Mouse (Mus musculus): ENCODE results near the gene Itprip. TPM values are rescaled to one million over a fixed set of nuclear protein-coding genes. Genes with fewer than 3 reads are reported as not detected.

Gene Itprip
- polyA plus RNA-seq, 1 experiment from 2014 or later = 15.2 TPM

- Histone ChIP-seq H3K9me3 (ENCODE audit: low read depth, low read length) (no peaks in the 10 kb centered on the region), H3K9ac (no peak overlapping the region), H3K4me2 (peak overlapping the region; percentile 75), H3K4me3 (ENCODE audit: low read depth, low read length) (peak overlapping the region; percentile 57), H3K27me3 (ENCODE audit: insufficient read depth, low read length) (no peaks in the 10 kb centered on the region), H3K4me1 (ENCODE audit: insufficient read depth) (peaks cover 3% of the 10 kb centered on the region; the same call in 1 of the 2 replicates), H3K36me3 (ENCODE audit: insufficient read depth) (peaks cover 9% of the 10 kb centered on the region; the same call in 1 of the 2 replicates), H3K27ac (ENCODE audit: low read depth) (0 out of 2 replicates have a peak overlapping the region, but pooled peaks have one; percentile 81)
- 76% methylated on average over 7 of the region's 7 CpGs for WGBS
- DNase-seq = no peak
- no peak for ATAC-seq (ENCODE audit: insufficient read depth)
- no peak for TF ChIP-seq CTCF (IDR thresholded peaks at IDR 0.05; ENCODE audit: low read depth)
Measured at GRCm38 (mm10) chr19:47864721-47865120, 54.4 kb downstream of the Itprip start.

- 93% methylated on average over 9 of the region's 9 CpGs for WGBS
- H3K36me3 ChIP-seq (ENCODE audit: insufficient read depth) = peaks cover 16% of the 10 kb centered on the region; the same call in 1 of the 2 replicates
- no peak for DNase-seq
Measured at GRCm38 (mm10) chr19:47864051-47864450, 55.0 kb downstream of the Itprip start.

GRCm38 (mm10) chr19:47862581-47862980, 56.5 kb downstream of the Itprip start:
- DNase-seq (no peak), ATAC-seq (ENCODE audit: insufficient read depth) (no peak)
- Histone ChIP-seq H3K4me3 (ENCODE audit: low read depth, low read length) (no peak overlapping the region), H3K27ac (ENCODE audit: low read depth) (no peak overlapping the region), H3K4me1 (ENCODE audit: insufficient read depth) (peaks cover 3% of the 10 kb centered on the region; the same call in 1 of the 2 replicates), H3K9me3 (ENCODE audit: low read depth, low read length) (no peaks in the 10 kb centered on the region), H3K4me2 (no peak overlapping the region), H3K36me3 (ENCODE audit: insufficient read depth) (peaks cover 20% of the 10 kb centered on the region; the same call in 1 of the 2 replicates), H3K27me3 (ENCODE audit: insufficient read depth, low read length) (no peaks in the 10 kb centered on the region), H3K9ac (no peak overlapping the region)
- no peak for TF ChIP-seq CTCF (IDR thresholded peaks at IDR 0.05; ENCODE audit: low read depth)
- 90% methylated on average over 3 of the region's 3 CpGs for WGBS

More at GRCm38 (mm10) chr19:47864051-47864450, 55.0 kb downstream of the Itprip start:
- ATAC-seq (ENCODE audit: insufficient read depth) = no peak
- TF ChIP-seq CTCF (IDR thresholded peaks at IDR 0.05; ENCODE audit: low read depth) = no peak
- H3K9me3 ChIP-seq (ENCODE audit: low read depth, low read length) = no peaks in the 10 kb centered on the region
- H3K27ac ChIP-seq (ENCODE audit: low read depth) = no peak overlapping the region
- H3K27me3 ChIP-seq (ENCODE audit: insufficient read depth, low read length) = no peaks in the 10 kb centered on the region
- no peak overlapping the region for H3K9ac ChIP-seq
- no peak overlapping the region for H3K4me3 ChIP-seq (ENCODE audit: low read depth, low read length)
- H3K4me1 ChIP-seq (ENCODE audit: insufficient read depth) = peaks cover 3% of the 10 kb centered on the region; the same call in 1 of the 2 replicates
- no peak overlapping the region for H3K4me2 ChIP-seq

- TF ChIP-seq CTCF (IDR thresholded peaks at IDR 0.05; ENCODE audit: low read depth) = no peak
- ATAC-seq (ENCODE audit: insufficient read depth) = no peak
- H3K4me3 ChIP-seq (ENCODE audit: low read depth, low read length) = no peak overlapping the region
- H3K4me1 ChIP-seq (ENCODE audit: insufficient read depth) = peaks cover 8% of the 10 kb centered on the region
- no peak for DNase-seq
- no peaks in the 10 kb centered on the region for H3K9me3 ChIP-seq (ENCODE audit: low read depth, low read length)
- WGBS = 80% methylated on average over 8 of the region's 8 CpGs
- H3K36me3 ChIP-seq (ENCODE audit: insufficient read depth) = peaks cover 20% of the 10 kb centered on the region; the same call in 1 of the 2 replicates
- no peak overlapping the region for H3K9ac ChIP-seq
- no peaks in the 10 kb centered on the region for H3K27me3 ChIP-seq (ENCODE audit: insufficient read depth, low read length)
- no peak overlapping the region for H3K27ac ChIP-seq (ENCODE audit: low read depth)
- no peak overlapping the region for H3K4me2 ChIP-seq
Measured at GRCm38 (mm10) chr19:47859180-47859579, 59.9 kb downstream of the Itprip start.

GRCm38 (mm10) chr19:47857957-47858942, 60.8 kb downstream of the Itprip start:
- ATAC-seq (ENCODE audit: insufficient read depth) (no peak), DNase-seq (peak; percentile 53)
- TF ChIP-seq CTCF (IDR thresholded peaks at IDR 0.05; ENCODE audit: low read depth) = no peak
- Histone ChIP-seq H3K4me3 (ENCODE audit: low read depth, low read length) (no peak overlapping the region), H3K27me3 (ENCODE audit: insufficient read depth, low read length) (no peaks in the 10 kb centered on the region), H3K9me3 (ENCODE audit: low read depth, low read length) (no peaks in the 10 kb centered on the region), H3K4me2 (no peak overlapping the region), H3K36me3 (ENCODE audit: insufficient read depth) (peaks cover 20% of the 10 kb centered on the region; the same call in 1 of the 2 replicates), H3K4me1 (ENCODE audit: insufficient read depth) (peaks cover 11% of the 10 kb centered on the region), H3K27ac (ENCODE audit: low read depth) (no peak overlapping the region), H3K9ac (no peak overlapping the region)
- WGBS = 67% methylated on average over 18 of the region's 18 CpGs

GRCm38 (mm10) chr19:47854796-47855783, 64.0 kb downstream of the Itprip start, which contains the start of gene Gsto1:
Gene Gsto1, plus strand, starts transcription at chr19:47854970.
- DNase-seq (peak; percentile 93), ATAC-seq (ENCODE audit: insufficient read depth) (peak; percentile 97)
- peak within 1 kb of the TSS; percentile 53 for H3K4me3 ChIP-seq (ENCODE audit: low read depth, low read length)
- peaks cover 11% of the 10 kb centered on the region for H3K4me1 ChIP-seq (ENCODE audit: insufficient read depth)
- H3K9ac ChIP-seq = peak within 1 kb of the TSS; percentile 55
- H3K27me3 ChIP-seq (ENCODE audit: insufficient read depth, low read length) = no peaks in the 10 kb centered on the region
- no peak within 1 kb of the TSS for H3K27ac ChIP-seq (ENCODE audit: low read depth)
- H3K4me2 ChIP-seq = peak within 1 kb of the TSS; percentile 84
- H3K36me3 ChIP-seq (ENCODE audit: insufficient read depth) = peaks cover 13% of the 10 kb centered on the region; the same call in 1 of the 2 replicates
- H3K9me3 ChIP-seq (ENCODE audit: low read depth, low read length) = no peaks in the 10 kb centered on the region
- TF ChIP-seq CTCF (IDR thresholded peaks at IDR 0.05; ENCODE audit: low read depth) = no peak
- WGBS = under 1% methylated on average over 60 of the region's 60 CpGs

Measured in lung, embryonic 14.5 days (tissue).